Mouse (Mus musculus) embryonic facial prominence, embryonic 11.5 days (tissue): ENCODE data around the gene Vmn1r215. TPM values are rescaled to one million over a fixed set of nuclear protein-coding genes. Genes with fewer than 3 reads are reported as not detected.

Experiments
- ATAC-seq: fragments of 200-750 bp; cut with Nextera tagmentation; replicated peaks from 2 replicates; pipeline ENCODE4 v1.8.0; 2017; ENCODE audit warnings: low read depth; ENCODE audit not compliant: insufficient number of reproducible peaks, low FRiP score, low TSS enrichment
- DNase-seq: peaks from one replicate; pipeline ENCODE4 v3.0.0-alpha.2; 2015; ENCODE audit warnings: low spot score
- H3K27ac ChIP-seq: fragments of 300-500 bp; sonication (generic); replicated peaks from 2 replicates; pipeline ENCODE4 v1.5.1; 2014; ENCODE audit warnings: mild to moderate bottlenecking, low read depth, low read length, control low read depth
- H3K27me3 ChIP-seq: fragments of 300-500 bp; sonication (generic); 2 replicates; pipeline ENCODE4 v1.6.1; 2014; ENCODE audit warnings: mild to moderate bottlenecking, low read length, moderate library complexity, mixed read lengths; ENCODE audit not compliant: control insufficient read depth, insufficient read depth
- H3K36me3 ChIP-seq: fragments of 300-500 bp; sonication (generic); replicated peaks from 2 replicates; pipeline ENCODE4 v1.6.1; 2014; ENCODE audit warnings: low read depth, mild to moderate bottlenecking, low read length, moderate library complexity, mixed read lengths; ENCODE audit not compliant: control insufficient read depth, insufficient read depth
- H3K4me1 ChIP-seq: fragments of 300-500 bp; sonication (generic); 2 replicates; pipeline ENCODE4 v1.6.1; 2014; ENCODE audit warnings: low read length, mixed read lengths; ENCODE audit not compliant: control insufficient read depth, insufficient read depth
- H3K4me2 ChIP-seq: fragments of 300-500 bp; sonication (generic); 2 replicates; pipeline ENCODE4 v1.6.1; 2014; ENCODE audit warnings: low read depth, mild to moderate bottlenecking, control low read depth, low read length, moderate library complexity
- H3K4me3 ChIP-seq: fragments of 300-500 bp; sonication (generic); 2 replicates; pipeline ENCODE4 v1.5.1; 2014; ENCODE audit warnings: low read depth, low read length, control low read depth
- H3K9ac ChIP-seq: fragments of 300-500 bp; sonication (generic); replicated peaks from 2 replicates; pipeline ENCODE4 v1.6.1; 2014; ENCODE audit warnings: mild to moderate bottlenecking, control low read depth, low read length
- H3K9me3 ChIP-seq: fragments of 300-500 bp; sonication (generic); replicated peaks from 2 replicates; pipeline ENCODE4 v1.6.1; 2016; ENCODE audit warnings: mild to moderate bottlenecking, low read length, inconsistent platforms, mixed read lengths; ENCODE audit not compliant: control insufficient read depth
- WGBS: fragments of 180-500 bp; shearing (Covaris S2); extraction: QIAGEN DNeasy Blood & Tissue Kit; methylation state at CpG from one replicate; pipeline ENCODE4 v1.1.7; 2014; 5-methylcytosine and 5-hydroxymethylcytosine counted together
- polyA plus RNA-seq: library from polyadenylated mRNA; unstranded; fragments of >200 nt; fragmentation: Nextera tagmentation; extraction: Ambion mirVana; gene quantifications from 2 replicates; pipeline ENCODE4 v1.2.1, GENCODE M21; 2014

Vmn1r215 gene
- polyA plus RNA-seq, 1 experiment from 2014 or later = not detected

- no peaks in the 10 kb centered on the region for H3K4me1 ChIP-seq
- H3K36me3 ChIP-seq = no peaks in the 10 kb centered on the region
- no peak overlapping the region for H3K4me3 ChIP-seq
- no peak overlapping the region for H3K27ac ChIP-seq
- WGBS = 73% methylated on average over 2 of the region's 2 CpGs
- ATAC-seq = no peak
- H3K9ac ChIP-seq = no peak overlapping the region
- no peaks in the 10 kb centered on the region for H3K27me3 ChIP-seq
- DNase-seq = no peak
- H3K9me3 ChIP-seq = no peaks in the 10 kb centered on the region
- H3K4me2 ChIP-seq = no peak overlapping the region
Measured at GRCm38 (mm10) chr13:23120611-23121010, 52.8 kb downstream of the Vmn1r215 start.

Other genes starting within 250 kb of the Vmn1r215 start
- gene Vmn1r210, start 236.7 kb upstream of the Vmn1r215 start, polyA plus RNA-seq = not detected in 2 replicates
- not detected in 2 replicates for gene Vmn1r211, start 210.5 kb upstream of the Vmn1r215 start, polyA plus RNA-seq
- not detected in 2 replicates for gene Vmn1r212, start 183.8 kb upstream of the Vmn1r215 start, polyA plus RNA-seq
- gene Vmn1r213, start 60.4 kb upstream of the Vmn1r215 start, polyA plus RNA-seq = not detected in 2 replicates
- not detected in 2 replicates for gene Vmn1r214, start 37.6 kb upstream of the Vmn1r215 start, polyA plus RNA-seq
- gene Vmn1r217, start 50.2 kb downstream of the Vmn1r215 start, polyA plus RNA-seq = not detected in 2 replicates
- gene Vmn1r218, start 65.1 kb downstream of the Vmn1r215 start, polyA plus RNA-seq = not detected in 2 replicates
- 0.04 and 0.06 TPM in 2 replicates for gene Vmn1r219, start 91.3 kb downstream of the Vmn1r215 start, polyA plus RNA-seq
- not detected in 2 replicates for gene Vmn1r220, start 120.0 kb downstream of the Vmn1r215 start, polyA plus RNA-seq
- not detected in 2 replicates for gene Vmn1r221, start 146.1 kb downstream of the Vmn1r215 start, polyA plus RNA-seq
- not detected in 2 replicates for gene Vmn1r222, start 167.9 kb downstream of the Vmn1r215 start, polyA plus RNA-seq
- gene Vmn1r223, start 179.1 kb downstream of the Vmn1r215 start, polyA plus RNA-seq = not detected in 2 replicates